In the genomic region with DNA sequence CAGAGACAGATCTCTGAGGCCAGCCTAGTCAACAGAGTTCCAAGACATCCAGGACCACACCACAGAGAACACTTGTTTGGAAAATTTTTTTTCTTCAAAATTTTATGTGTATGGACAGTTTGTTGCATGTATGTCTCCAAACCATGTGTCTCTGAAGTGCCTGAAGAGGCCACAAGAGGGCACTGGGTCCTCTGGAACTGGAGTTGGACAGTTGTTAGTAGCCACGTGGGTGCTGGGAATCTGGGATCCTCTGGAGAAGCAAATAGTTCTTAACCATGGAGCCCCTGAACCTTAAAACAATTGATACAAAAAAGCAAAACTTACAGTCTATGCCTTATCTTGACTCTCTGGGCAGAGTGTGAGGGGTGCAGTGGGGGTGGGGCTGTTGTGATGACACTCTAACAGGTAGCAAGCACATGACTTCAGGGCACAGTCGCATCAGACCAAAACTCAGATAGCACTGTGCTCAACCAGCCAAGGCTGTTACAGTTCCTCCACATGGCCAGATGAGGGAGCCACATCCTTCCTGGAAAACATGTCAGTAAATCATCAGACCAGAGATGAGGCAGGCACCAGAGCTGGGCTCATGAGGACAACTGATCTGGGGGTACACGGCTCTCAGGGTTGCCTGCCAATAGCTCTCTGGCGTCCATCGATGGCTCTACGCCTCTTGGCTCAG, we compare ENCODE assay signal across 10 mouse cellular contexts. TPM values are rescaled to one million over a fixed set of nuclear protein-coding genes. Genes with fewer than 3 reads are reported as not detected.
A peak's percentile ranks its signal among the peaks of the same experiment; 100 is the strongest.
DNase-seq lines count a peak whose midpoint lies in the region; ATAC-seq and TF ChIP-seq lines count a peak whose summit lies in the region.
"Had no signal": no experiment of that assay in that cellular context is flagged by ENCODE, and none has a peak within 500 bp of the region (broad histone marks: within the 10 kb centered on the region; RNA-seq: fewer than 3 reads in every experiment).

No protein-coding gene starts in this region.

- no peaks in the 10 kb centered on the region for H3K27me3 ChIP-seq in liver, adult 2 months (ENCODE audit: control insufficient read depth, insufficient read depth, low read length)
- H3K27me3 ChIP-seq in E14TG2a.4 (ENCODE audit: insufficient read depth, low read length): peaks cover 14% of the 10 kb centered on the region
- H3K27me3 ChIP-seq: liver, embryonic 15.5 days had no signal

- H3K9me3 ChIP-seq in E14TG2a.4 (ENCODE audit: low read length): peaks cover 13% of the 10 kb centered on the region
- H3K9me3 ChIP-seq: liver, embryonic 15.5 days had no signal

- ATAC-seq in activated CD4-positive, CD25-positive, alpha-beta regulatory T cell, adult 4 months: no peak

- TF ChIP-seq CTCF in liver, adult 2 months (IDR thresholded peaks at IDR 0.05; ENCODE audit: low read depth, low read length): peak; percentile 58; the same call in 1 of the 2 replicates
- peak; percentile 62 for TF ChIP-seq CTCF in E14TG2a.4 (conservative IDR thresholded peaks at IDR 0.05; ENCODE audit: low read length)

- H3K36me3 ChIP-seq in liver, adult 2 months (ENCODE audit: control insufficient read depth, insufficient read depth, low read length): no peaks in the 10 kb centered on the region
- no peaks in the 10 kb centered on the region for H3K36me3 ChIP-seq in E14TG2a.4 (ENCODE audit: insufficient read depth, low read length)
- H3K36me3 ChIP-seq: liver, embryonic 15.5 days had no signal

- TF ChIP-seq POLR2A in liver, adult 2 months (IDR thresholded peaks at IDR 0.05; ENCODE audit: extremely low read depth, insufficient read depth, low read length): no peak

- no peak overlapping the region for H3K9ac ChIP-seq in liver, adult 2 months (ENCODE audit: low read depth, low read length)
- H3K9ac ChIP-seq: liver, embryonic 15.5 days had no signal

- peak; percentile 42 for DNase-seq in adrenal gland, postnatal 14 days
- DNase-seq in adrenal gland, adult 8-10 months: no peak
- DNase-seq in liver, adult 2 months (ENCODE audit: extremely low read depth, low read depth, low spot score): peak; percentile 10
- no peak for DNase-seq in liver
- DNase-seq in cerebellum, postnatal 14 days: peak; percentile 67 to 76
- DNase-seq in ovary, postnatal 10 days (ENCODE audit: low spot score): no peak

- H3K79me2 ChIP-seq in liver, adult 2 months (ENCODE audit: control insufficient read depth, insufficient read depth, low read length): no peaks in the 10 kb centered on the region

- 78% methylated on average over 6 of the region's 6 CpGs for WGBS in liver, adult 2 months

- H3K4me1 ChIP-seq in liver, adult 2 months (ENCODE audit: control insufficient read depth, insufficient read depth, low read length): no peaks in the 10 kb centered on the region
- peaks cover 13% of the 10 kb centered on the region; the same call in 1 of the 2 replicates for H3K4me1 ChIP-seq in E14TG2a.4 (replicated peaks; ENCODE audit: low read depth, low read length)
- H3K4me1 ChIP-seq: liver, embryonic 15.5 days had no signal

- no peak overlapping the region for H3K4me3 ChIP-seq in liver, adult 2 months (ENCODE audit: insufficient read depth, low read depth, low read length)
- no peak overlapping the region for H3K4me3 ChIP-seq in E14TG2a.4 (replicated peaks; ENCODE audit: low read length)
- H3K4me3 ChIP-seq: liver, embryonic 15.5 days had no signal

- H3K27ac ChIP-seq in liver, adult 2 months (replicated peaks; ENCODE audit: insufficient read depth, low read depth, low read length): no peak overlapping the region
- H3K27ac ChIP-seq: liver, embryonic 15.5 days had no signal

RNA-seq across cellular contexts. Expression of a gene that starts 20.4 kb away (rescaled TPM):
- not detected in 2 replicates for total RNA-seq in adrenal gland, postnatal 14 days (2021)
- not detected for total RNA-seq in adrenal gland, adult 8-10 months (2022)
- total RNA-seq in liver, adult 2 months (2014; rRNA removed): not detected in 2 replicates
- not detected in 2 replicates for polyA plus RNA-seq in liver, adult 2 months (2012; rRNA removed)
- polyA plus RNA-seq in activated CD4-positive, CD25-positive, alpha-beta regulatory T cell, adult 4 months (2017; shearing (Covaris generic)): not detected
- polyA plus RNA-seq: liver, embryonic 15.5 days; neural tube, embryonic 14.5 days had no signal

RNA-seq across cellular contexts. Expression of a gene that starts 24.4 kb away (rescaled TPM):
- total RNA-seq in adrenal gland, postnatal 14 days (2021): not detected in 2 replicates
- under 1 TPM in 1 of 4 experiments, not detected in 3; 0.17 TPM for total RNA-seq in adrenal gland, adult 8-10 months (2022)
- not detected in 2 replicates for total RNA-seq in liver, adult 2 months (2014; rRNA removed)
- polyA plus RNA-seq in liver, adult 2 months (2012; rRNA removed): not detected in 2 replicates
- not detected for polyA plus RNA-seq in activated CD4-positive, CD25-positive, alpha-beta regulatory T cell, adult 4 months (2017; shearing (Covaris generic))
- polyA plus RNA-seq: liver, embryonic 15.5 days; neural tube, embryonic 14.5 days had no signal

RNA-seq across cellular contexts. Expression of a gene that starts 49.7 kb away (rescaled TPM):
- total RNA-seq in adrenal gland, postnatal 14 days (2021): 2.2 and 2.8 TPM in 2 replicates
- 1 to 10 TPM in 2 of 4 experiments, under 1 TPM in 1, not detected in 1; 0.30 to 6.2 (median 4.9) TPM for total RNA-seq in adrenal gland, adult 8-10 months (2022)
- not detected in 2 replicates for total RNA-seq in liver, adult 2 months (2014; rRNA removed)
- not detected in 2 replicates for polyA plus RNA-seq in liver, adult 2 months (2012; rRNA removed)
- polyA plus RNA-seq in activated CD4-positive, CD25-positive, alpha-beta regulatory T cell, adult 4 months (2017; shearing (Covaris generic)): not detected
- polyA plus RNA-seq: liver, embryonic 15.5 days; neural tube, embryonic 14.5 days had no signal

Comparison
In these comparisons a context has a peak if more than half of its experiments do, and no peak if none do; other contexts are left out.
1. DNase-seq: peak in adrenal gland, postnatal 14 days (single experiment), liver, adult 2 months (single experiment) and cerebellum, postnatal 14 days (2 of 2); none in adrenal gland, adult 8-10 months (single experiment), liver (single experiment) and ovary, postnatal 10 days (single experiment).